Mouse (Mus musculus): ENCODE measurements around the gene Tut7.

GRCm38 (mm10) chr13:59738455-59738854 lies 84.5 kb downstream of the Tut7 start:
- TF ChIP-seq CTCF (IDR thresholded peaks at IDR 0.05; ENCODE audit: low read depth, low read length) (no peak), POLR2A (IDR thresholded peaks at IDR 0.05; ENCODE audit: insufficient read depth, low read length) (no peak), EP300 (IDR thresholded peaks at IDR 0.05; ENCODE audit: insufficient read depth, low read depth, low read length) (no peak)
